Mouse (Mus musculus): ENCODE results near the gene Adcy3. TPM values are rescaled to one million over a fixed set of nuclear protein-coding genes. Genes with fewer than 3 reads are reported as not detected.

Gene Adcy3
- polyA plus RNA-seq, 1 experiment from 2014 or later: 11.6 TPM

- Histone ChIP-seq H3K9me3 (ENCODE audit: control insufficient read depth, low read length) (no peaks in the 10 kb centered on the region), H3K36me3 (ENCODE audit: control insufficient read depth, insufficient read depth, low read length) (peaks cover 3% of the 10 kb centered on the region; the same call in 1 of the 2 replicates), H3K27me3 (ENCODE audit: control insufficient read depth, insufficient read depth, low read depth, low read length) (no peaks in the 10 kb centered on the region), H3K9ac (ENCODE audit: low read length) (no peak overlapping the region), H3K4me1 (replicated peaks; ENCODE audit: control insufficient read depth, insufficient read depth, low read length) (peaks cover 30% of the 10 kb centered on the region), H3K27ac (ENCODE audit: low read length) (peak overlapping the region; percentile 51), H3K4me2 (ENCODE audit: low read depth, low read length) (no peak overlapping the region), H3K4me3 (ENCODE audit: low read length) (no peak overlapping the region)
- WGBS: 29% methylated on average over 10 of the region's 10 CpGs
- ATAC-seq (ENCODE audit: low read depth): peak; percentile 74
Observed at GRCm38 (mm10) chr12:4193025-4193740, 60.3 kb downstream of the Adcy3 start.

DNA sequence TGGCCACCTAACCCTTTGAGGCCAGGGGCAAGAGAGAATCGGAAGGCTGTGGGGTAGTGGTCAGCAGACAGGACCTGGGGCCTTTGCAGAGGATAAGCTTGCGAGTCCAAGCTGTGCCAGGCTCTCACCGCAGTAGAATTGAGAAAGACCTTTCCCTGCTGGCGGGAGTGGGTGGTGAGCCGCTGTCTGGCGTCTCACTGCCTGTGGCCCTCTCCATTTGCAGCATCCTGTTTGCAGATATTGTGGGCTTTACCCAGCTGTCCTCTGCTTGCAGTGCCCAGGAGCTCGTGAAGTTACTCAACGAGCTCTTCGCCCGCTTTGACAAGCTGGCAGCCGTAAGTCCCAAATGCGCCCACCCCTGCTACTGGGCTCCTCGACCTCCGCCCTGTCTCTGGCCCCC, 61.7 kb downstream of the Adcy3 start:
- no peak for ATAC-seq (ENCODE audit: low read depth)
- no peaks in the 10 kb centered on the region for H3K9me3 ChIP-seq (ENCODE audit: control insufficient read depth, low read length)
- H3K9ac ChIP-seq (ENCODE audit: low read length): no peak overlapping the region
- peaks cover 3% of the 10 kb centered on the region; the same call in 1 of the 2 replicates for H3K36me3 ChIP-seq (ENCODE audit: control insufficient read depth, insufficient read depth, low read length)
- peaks cover 22% of the 10 kb centered on the region for H3K4me1 ChIP-seq (replicated peaks; ENCODE audit: control insufficient read depth, insufficient read depth, low read length)
- H3K27ac ChIP-seq (ENCODE audit: low read length): no peak overlapping the region
- no peaks in the 10 kb centered on the region for H3K27me3 ChIP-seq (ENCODE audit: control insufficient read depth, insufficient read depth, low read depth, low read length)
- H3K4me2 ChIP-seq (ENCODE audit: low read depth, low read length): no peak overlapping the region
- 89% methylated on average over 14 of the region's 14 CpGs for WGBS
- H3K4me3 ChIP-seq (ENCODE audit: low read length): no peak overlapping the region

DNA sequence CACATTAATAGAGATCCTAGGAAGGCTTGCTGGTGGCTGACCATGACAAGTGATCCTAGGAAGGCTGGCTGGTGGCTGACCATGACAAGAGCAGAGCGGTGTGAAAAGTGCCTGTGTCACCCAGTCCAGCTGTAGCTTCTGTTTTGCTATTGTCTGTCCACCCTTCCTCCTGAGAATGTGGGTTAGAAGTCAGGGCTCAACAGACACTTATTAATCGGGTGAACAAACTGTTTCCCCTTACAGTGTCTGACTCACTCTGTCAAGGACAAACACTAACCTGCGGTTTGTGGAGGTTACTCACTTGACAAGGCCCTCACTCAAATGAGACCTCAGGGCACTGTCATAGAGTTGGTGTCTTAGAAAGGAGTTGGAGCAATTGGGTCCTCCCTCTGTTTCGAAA, 65.8 kb downstream of the Adcy3 start:
- peaks cover 6% of the 10 kb centered on the region; the same call in 1 of the 2 replicates for H3K36me3 ChIP-seq (ENCODE audit: control insufficient read depth, insufficient read depth, low read length)

GRCm38 (mm10) chr12:4199271-4199670, 66.4 kb downstream of the Adcy3 start:
- Histone ChIP-seq H3K4me3 (ENCODE audit: low read length) (no peak overlapping the region), H3K4me2 (ENCODE audit: low read depth, low read length) (no peak overlapping the region), H3K9me3 (ENCODE audit: control insufficient read depth, low read length) (no peaks in the 10 kb centered on the region), H3K27ac (ENCODE audit: low read length) (no peak overlapping the region), H3K27me3 (ENCODE audit: control insufficient read depth, insufficient read depth, low read depth, low read length) (no peaks in the 10 kb centered on the region), H3K36me3 (ENCODE audit: control insufficient read depth, insufficient read depth, low read length) (peaks cover 6% of the 10 kb centered on the region; the same call in 1 of the 2 replicates), H3K4me1 (replicated peaks; ENCODE audit: control insufficient read depth, insufficient read depth, low read length) (peaks cover under 1% of the 10 kb centered on the region; the same call in 1 of the 2 replicates), H3K9ac (ENCODE audit: low read length) (no peak overlapping the region)
- WGBS: 95% methylated on average over 11 of the region's 11 CpGs
- ATAC-seq (ENCODE audit: low read depth): no peak

More for the DNA sequence above, 65.8 kb downstream of the Adcy3 start:
- WGBS: 85% methylated on average over 4 of the region's 4 CpGs
- no peak overlapping the region for H3K4me3 ChIP-seq (ENCODE audit: low read length)
- H3K27ac ChIP-seq (ENCODE audit: low read length): no peak overlapping the region
- no peak overlapping the region for H3K4me2 ChIP-seq (ENCODE audit: low read depth, low read length)
- H3K9me3 ChIP-seq (ENCODE audit: control insufficient read depth, low read length): no peaks in the 10 kb centered on the region
- H3K9ac ChIP-seq (ENCODE audit: low read length): no peak overlapping the region
- H3K4me1 ChIP-seq (replicated peaks; ENCODE audit: control insufficient read depth, insufficient read depth, low read length): peaks cover 6% of the 10 kb centered on the region; the same call in 1 of the 2 replicates
- no peaks in the 10 kb centered on the region for H3K27me3 ChIP-seq (ENCODE audit: control insufficient read depth, insufficient read depth, low read depth, low read length)
- no peak for ATAC-seq (ENCODE audit: low read depth)

GRCm38 (mm10) chr12:4201454-4202200, 68.7 kb downstream of the Adcy3 start:
- no peaks in the 10 kb centered on the region for H3K4me1 ChIP-seq (replicated peaks; ENCODE audit: control insufficient read depth, insufficient read depth, low read length)
- no peaks in the 10 kb centered on the region for H3K9me3 ChIP-seq (ENCODE audit: control insufficient read depth, low read length)
- 85% methylated on average over 13 of the region's 13 CpGs for WGBS
- H3K9ac ChIP-seq (ENCODE audit: low read length): no peak overlapping the region
- peaks cover 10% of the 10 kb centered on the region for H3K36me3 ChIP-seq (ENCODE audit: control insufficient read depth, insufficient read depth, low read length)
- H3K27ac ChIP-seq (ENCODE audit: low read length): no peak overlapping the region
- H3K4me3 ChIP-seq (ENCODE audit: low read length): no peak overlapping the region
- no peaks in the 10 kb centered on the region for H3K27me3 ChIP-seq (ENCODE audit: control insufficient read depth, insufficient read depth, low read depth, low read length)
- H3K4me2 ChIP-seq (ENCODE audit: low read depth, low read length): no peak overlapping the region
- no peak for ATAC-seq (ENCODE audit: low read depth)

DNA sequence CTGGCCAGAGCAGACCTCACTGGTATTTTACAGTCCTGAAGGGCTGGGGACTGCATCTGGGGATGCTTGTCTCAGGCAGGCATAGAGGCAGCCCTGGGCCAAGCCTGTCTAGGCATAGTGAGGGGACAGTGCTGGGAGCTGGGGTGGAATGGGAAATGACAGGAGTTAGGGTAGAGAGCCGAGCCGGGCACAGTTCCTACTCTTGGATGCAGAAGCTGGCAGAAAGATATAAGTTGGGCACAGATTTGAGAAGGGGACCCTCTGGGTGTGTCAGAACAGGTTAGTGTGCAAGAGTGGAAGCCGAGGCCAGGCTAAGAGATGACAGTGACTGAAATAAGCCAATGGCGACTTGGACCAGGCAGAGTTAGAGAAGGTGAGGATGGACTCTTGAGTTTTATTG, 69.3 kb downstream of the Adcy3 start:
- Histone ChIP-seq H3K9ac (ENCODE audit: low read length) (no peak overlapping the region), H3K27ac (ENCODE audit: low read length) (no peak overlapping the region), H3K36me3 (ENCODE audit: control insufficient read depth, insufficient read depth, low read length) (peaks cover 13% of the 10 kb centered on the region), H3K4me3 (ENCODE audit: low read length) (no peak overlapping the region), H3K4me1 (replicated peaks; ENCODE audit: control insufficient read depth, insufficient read depth, low read length) (no peaks in the 10 kb centered on the region), H3K9me3 (ENCODE audit: control insufficient read depth, low read length) (no peaks in the 10 kb centered on the region), H3K27me3 (ENCODE audit: control insufficient read depth, insufficient read depth, low read depth, low read length) (no peaks in the 10 kb centered on the region), H3K4me2 (ENCODE audit: low read depth, low read length) (no peak overlapping the region)
- 81% methylated on average over 4 of the region's 4 CpGs for WGBS
- no peak for ATAC-seq (ENCODE audit: low read depth)

GRCm38 (mm10) chr12:4206106-4206505, 73.2 kb downstream of the Adcy3 start:
- H3K4me3 ChIP-seq (ENCODE audit: low read length): no peak overlapping the region
- H3K9ac ChIP-seq (ENCODE audit: low read length): no peak overlapping the region
- no peaks in the 10 kb centered on the region for H3K27me3 ChIP-seq (ENCODE audit: control insufficient read depth, insufficient read depth, low read depth, low read length)
- H3K36me3 ChIP-seq (ENCODE audit: control insufficient read depth, insufficient read depth, low read length): peaks cover 17% of the 10 kb centered on the region
- H3K27ac ChIP-seq (ENCODE audit: low read length): no peak overlapping the region
- no peaks in the 10 kb centered on the region for H3K9me3 ChIP-seq (ENCODE audit: control insufficient read depth, low read length)
- ATAC-seq (ENCODE audit: low read depth): no peak
- WGBS: 86% methylated on average over 11 of the region's 11 CpGs
- no peaks in the 10 kb centered on the region for H3K4me1 ChIP-seq (replicated peaks; ENCODE audit: control insufficient read depth, insufficient read depth, low read length)
- no peak overlapping the region for H3K4me2 ChIP-seq (ENCODE audit: low read depth, low read length)

DNA sequence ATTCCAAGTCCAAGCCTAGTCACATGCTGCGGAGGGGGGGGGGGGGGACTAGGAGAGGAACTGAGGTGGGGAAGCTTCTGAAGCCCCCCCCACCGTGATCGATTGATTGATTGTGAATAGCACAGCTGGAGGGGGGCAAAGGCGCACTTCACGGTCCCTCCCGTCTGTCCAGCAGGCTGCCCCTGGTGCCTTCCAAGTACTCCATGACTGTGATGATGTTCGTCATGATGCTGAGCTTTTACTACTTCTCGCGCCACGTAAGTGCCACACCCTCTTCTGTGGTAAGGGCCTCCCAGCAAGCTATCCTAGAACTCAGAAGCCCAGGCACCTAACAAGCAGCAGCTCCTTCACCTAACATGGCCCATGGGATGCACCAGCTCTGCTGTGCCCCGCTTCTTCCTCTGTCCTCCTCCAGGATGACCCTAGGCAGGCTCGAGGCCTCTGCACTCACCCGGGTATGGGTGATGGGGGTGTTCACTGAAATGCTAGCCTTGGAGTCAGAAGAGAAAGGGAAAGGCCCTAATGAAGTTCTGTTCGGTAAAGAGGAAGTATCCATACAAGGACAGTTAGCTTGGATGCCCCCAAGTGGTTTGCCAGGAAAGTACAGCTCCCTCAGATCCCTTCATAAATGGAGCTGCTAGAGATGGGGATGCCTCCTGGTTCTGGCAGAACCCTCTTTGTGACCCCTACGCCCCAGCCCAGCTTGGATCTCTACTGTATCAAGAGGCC, 75.7 kb downstream of the Adcy3 start:
- no peaks in the 10 kb centered on the region for H3K4me1 ChIP-seq (replicated peaks; ENCODE audit: control insufficient read depth, insufficient read depth, low read length)
- peak; percentile 24; the same call in 1 of the 2 replicates for ATAC-seq (ENCODE audit: low read depth)
- H3K27me3 ChIP-seq (ENCODE audit: control insufficient read depth, insufficient read depth, low read depth, low read length): no peaks in the 10 kb centered on the region
- 80% methylated on average over 15 of the region's 15 CpGs for WGBS
- peaks cover 27% of the 10 kb centered on the region for H3K36me3 ChIP-seq (ENCODE audit: control insufficient read depth, insufficient read depth, low read length)
- no peaks in the 10 kb centered on the region for H3K9me3 ChIP-seq (ENCODE audit: control insufficient read depth, low read length)
- H3K4me2 ChIP-seq (ENCODE audit: low read depth, low read length): no peak overlapping the region
- no peak overlapping the region for H3K9ac ChIP-seq (ENCODE audit: low read length)
- H3K27ac ChIP-seq (ENCODE audit: low read length): no peak overlapping the region
- H3K4me3 ChIP-seq (ENCODE audit: low read length): no peak overlapping the region

DNA sequence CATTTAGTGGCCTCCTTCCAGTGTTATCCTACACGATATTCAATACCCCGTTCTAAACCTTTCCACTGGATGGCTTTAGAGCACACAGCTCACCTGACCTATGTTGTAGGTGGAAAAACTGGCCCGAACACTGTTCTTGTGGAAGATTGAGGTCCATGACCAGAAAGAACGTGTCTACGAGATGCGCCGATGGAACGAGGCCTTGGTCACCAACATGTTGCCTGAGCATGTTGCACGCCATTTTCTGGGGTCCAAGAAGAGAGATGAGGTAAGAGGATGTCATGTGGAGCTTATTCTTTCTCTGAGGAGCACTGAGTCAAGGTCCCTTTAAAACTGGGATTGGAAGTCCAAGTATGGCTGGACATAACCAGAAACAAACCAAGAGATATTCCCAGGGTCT, 76.3 kb downstream of the Adcy3 start:
- H3K36me3 ChIP-seq (ENCODE audit: control insufficient read depth, insufficient read depth, low read length): peaks cover 34% of the 10 kb centered on the region
- 92% methylated on average over 9 of the region's 9 CpGs for WGBS

More for the DNA sequence above, 76.3 kb downstream of the Adcy3 start:
- Histone ChIP-seq H3K9ac (ENCODE audit: low read length) (no peak overlapping the region), H3K4me3 (ENCODE audit: low read length) (no peak overlapping the region), H3K4me1 (replicated peaks; ENCODE audit: control insufficient read depth, insufficient read depth, low read length) (no peaks in the 10 kb centered on the region), H3K27me3 (ENCODE audit: control insufficient read depth, insufficient read depth, low read depth, low read length) (no peaks in the 10 kb centered on the region), H3K27ac (ENCODE audit: low read length) (no peak overlapping the region), H3K9me3 (ENCODE audit: control insufficient read depth, low read length) (no peaks in the 10 kb centered on the region), H3K4me2 (ENCODE audit: low read depth, low read length) (no peak overlapping the region)
- ATAC-seq (ENCODE audit: low read depth): no peak

Data from lung, embryonic 16.5 days (tissue).